Mouse (Mus musculus) spleen, embryonic (tissue): ENCODE results near the gene Tmigd3.

Source experiments
- CTCF ChIA-PET: fragments of 350-600 bp; sonication (Branson Sonifier 250); formaldehyde crosslinking; loops from one replicate; lab custom pipeline; 2022; lab: Charles Lee

The Tmigd3 gene

GRCm38 (mm10) chr3:105873451-105874445, 3.0 kb downstream of the Tmigd3 start:
- CTCF ChIA-PET, result no interaction called here

- CTCF ChIA-PET, result no interaction called here
These were observed 5.3 kb downstream of the Tmigd3 start for GRCm38 (mm10) chr3:105876022-105876421.

GRCm38 (mm10) chr3:105877252-105877803, 6.6 kb downstream of the Tmigd3 start:
- CTCF ChIA-PET, result no interaction called here

- CTCF ChIA-PET, result interaction anchor here (0.6 kb wide), 1 partner anchor 11 kb away, joined by 4 read pairs; no protein-coding TSS in a partner anchor
These were observed 7.2 kb downstream of the Tmigd3 start for GRCm38 (mm10) chr3:105877919-105878318.

GRCm38 (mm10) chr3:105878751-105879150, 8.0 kb downstream of the Tmigd3 start:
- CTCF ChIA-PET, result no interaction called here

- CTCF ChIA-PET, result no interaction called here
These were observed 9.7 kb downstream of the Tmigd3 start for GRCm38 (mm10) chr3:105880419-105880818.

- CTCF ChIA-PET, result no interaction called here
These were observed 11.4 kb downstream of the Tmigd3 start for GRCm38 (mm10) chr3:105882105-105882504.

GRCm38 (mm10) chr3:105883111-105883510, 12.4 kb downstream of the Tmigd3 start:
- CTCF ChIA-PET, result interaction anchor here (1.0 kb wide), 1 partner anchor 75 kb away, joined by 3 read pairs; no protein-coding TSS in a partner anchor

GRCm38 (mm10) chr3:105888961-105889360, 18.3 kb downstream of the Tmigd3 start:
- CTCF ChIA-PET, result interaction anchor here (0.7 kb wide), 1 partner anchor 17 kb away, joined by 15 read pairs; no protein-coding TSS in a partner anchor

GRCm38 (mm10) chr3:105890220-105890619, 19.5 kb downstream of the Tmigd3 start:
- CTCF ChIA-PET, result no interaction called here

- CTCF ChIA-PET, result interaction anchor here (0.6 kb wide), 1 partner anchor 179 kb away, joined by 11 read pairs; no protein-coding TSS in a partner anchor
These were observed 20.4 kb downstream of the Tmigd3 start for GRCm38 (mm10) chr3:105891141-105891540.

GRCm38 (mm10) chr3:105891760-105892571, 21.3 kb downstream of the Tmigd3 start:
- CTCF ChIA-PET, result interaction anchor here (0.6 to 0.9 kb wide), 3 partner anchors 41 to 180 kb away, joined by 3 to 11 read pairs (median 5); partner anchors contain the start of gene I830077J02Rik

- CTCF ChIA-PET, result interaction anchor here (0.9 kb wide), 2 partner anchors 40 to 85 kb away, joined by 3 to 5 read pairs; partner anchors contain the start of gene I830077J02Rik
These were observed 22.1 kb downstream of the Tmigd3 start for GRCm38 (mm10) chr3:105892572-105893495.

GRCm38 (mm10) chr3:105893941-105894391, 23.3 kb downstream of the Tmigd3 start:
- CTCF ChIA-PET, result no interaction called here

GRCm38 (mm10) chr3:105894601-105895592, 24.2 kb downstream of the Tmigd3 start:
- CTCF ChIA-PET, result no interaction called here

- CTCF ChIA-PET, result interaction anchor here (0.5 kb wide), 1 partner anchor 48 kb away, joined by 3 read pairs; no protein-coding TSS in a partner anchor
These were observed 26.1 kb downstream of the Tmigd3 start for GRCm38 (mm10) chr3:105896811-105897210.

- CTCF ChIA-PET, result interaction anchor here (0.7 kb wide), 1 partner anchor 176 kb away, joined by 19 read pairs; no protein-coding TSS in a partner anchor
These were observed 27.6 kb downstream of the Tmigd3 start for GRCm38 (mm10) chr3:105898325-105898724.

- CTCF ChIA-PET, result interaction anchor here (0.7 kb wide), 1 partner anchor 177 kb away, joined by 19 read pairs; no protein-coding TSS in a partner anchor
These were observed 28.2 kb downstream of the Tmigd3 start for GRCm38 (mm10) chr3:105898861-105899260.
